Mouse (Mus musculus) kidney, adult 2 months (tissue): Measurements from ENCODE around the gene Mcu. TPM values are rescaled to one million over a fixed set of nuclear protein-coding genes. Genes with fewer than 3 reads are reported as not detected.
A peak's percentile ranks its signal among the peaks of the same experiment; 100 is the strongest.

Source experiments
- DNase-seq: peaks from one replicate; pipeline ENCODE4 v3.0.0; 2021
- H3K27ac ChIP-seq: fragments of 200-500 bp; 2 replicates; pipeline ENCODE4 v1.5.1; 2012; ENCODE audit warnings: low read depth, low read length, control low read depth, inconsistent platforms; ENCODE audit not compliant: insufficient read depth
- H3K27me3 ChIP-seq: fragments of 200-500 bp; replicated peaks from 2 replicates; pipeline ENCODE4 v1.6.1; 2012; ENCODE audit warnings: mild to moderate bottlenecking, moderate library complexity, low read length, inconsistent platforms; ENCODE audit not compliant: control insufficient read depth, insufficient read depth
- H3K36me3 ChIP-seq: fragments of 200-500 bp; 2 replicates; pipeline ENCODE4 v1.6.1; 2012; ENCODE audit warnings: mild to moderate bottlenecking, moderate library complexity, low read length, inconsistent platforms; ENCODE audit not compliant: control insufficient read depth, insufficient read depth
- H3K4me1 ChIP-seq: fragments of 200-500 bp; 2 replicates; pipeline ENCODE4 v1.6.1; 2011; ENCODE audit warnings: low read length; ENCODE audit not compliant: control insufficient read depth, insufficient read depth
- H3K4me3 ChIP-seq: fragments of 200-500 bp; 2 replicates; pipeline ENCODE4 v1.5.1; 2011; ENCODE audit warnings: mild to moderate bottlenecking, low read depth, low read length, control low read depth; ENCODE audit not compliant: insufficient read depth
- CTCF ChIP-seq: fragments of 200-500 bp; conservative IDR thresholded peaks from 2 replicates; pipeline ENCODE4 v1.5.1; 2011; ENCODE audit warnings: low read depth, mild to moderate bottlenecking, control low read depth, low read length, moderate library complexity, mixed read lengths; ENCODE audit not compliant: insufficient read depth, insufficient read length
- POLR2A ChIP-seq: fragments of 200-500 bp; IDR thresholded peaks from one replicate; pipeline ENCODE4 v1.6.1; 2011; ENCODE audit warnings: low read depth, low read length, control low read depth
- WGBS: fragments of 180-500 bp; shearing (Covaris S2); methylation state at CpG from one replicate; pipeline ENCODE4 v1.1.7; 2018; 5-methylcytosine and 5-hydroxymethylcytosine counted together
- polyA plus RNA-seq: library from polyadenylated mRNA; depleted of rRNA; stranded (reverse); fragments of >200 nt; gene quantifications from 2 replicates; pipeline ENCODE4 v1.2.3, GENCODE M21; 2012

Gene Mcu
- polyA plus RNA-seq, 1 experiment = 16.2 TPM

DNA sequence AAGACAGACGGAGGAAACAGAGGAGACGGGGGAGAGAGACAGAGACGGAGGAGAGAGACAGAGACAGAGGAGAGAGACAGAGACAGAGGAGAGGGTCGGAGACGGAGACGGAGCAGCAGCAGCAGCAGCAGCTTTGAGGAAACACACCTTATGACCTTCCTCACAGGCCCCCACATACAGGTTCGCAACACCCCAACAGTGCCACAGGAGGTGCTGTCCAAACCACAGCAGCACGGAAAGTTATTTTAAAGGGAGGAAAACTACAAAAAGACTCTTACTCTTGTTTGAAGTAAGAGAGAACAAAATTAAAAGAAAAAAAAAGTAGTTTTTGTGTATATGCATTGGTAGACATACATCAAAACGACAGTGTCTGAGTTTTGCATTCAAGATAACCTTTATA, 27.2 kb upstream of the Mcu start:
- Histone ChIP-seq H3K4me3 (no peak overlapping the region), H3K27ac (no peak overlapping the region), H3K36me3 (no peaks in the 10 kb centered on the region), H3K27me3 (0 out of 2 replicates have a peak, but pooled peaks cover 2% of the 10 kb centered on the region), H3K4me1 (no peaks in the 10 kb centered on the region)
- WGBS = 62% methylated on average over 9 of the region's 9 CpGs
- no peak for DNase-seq
- TF ChIP-seq CTCF (no peak), POLR2A (no peak)

DNA sequence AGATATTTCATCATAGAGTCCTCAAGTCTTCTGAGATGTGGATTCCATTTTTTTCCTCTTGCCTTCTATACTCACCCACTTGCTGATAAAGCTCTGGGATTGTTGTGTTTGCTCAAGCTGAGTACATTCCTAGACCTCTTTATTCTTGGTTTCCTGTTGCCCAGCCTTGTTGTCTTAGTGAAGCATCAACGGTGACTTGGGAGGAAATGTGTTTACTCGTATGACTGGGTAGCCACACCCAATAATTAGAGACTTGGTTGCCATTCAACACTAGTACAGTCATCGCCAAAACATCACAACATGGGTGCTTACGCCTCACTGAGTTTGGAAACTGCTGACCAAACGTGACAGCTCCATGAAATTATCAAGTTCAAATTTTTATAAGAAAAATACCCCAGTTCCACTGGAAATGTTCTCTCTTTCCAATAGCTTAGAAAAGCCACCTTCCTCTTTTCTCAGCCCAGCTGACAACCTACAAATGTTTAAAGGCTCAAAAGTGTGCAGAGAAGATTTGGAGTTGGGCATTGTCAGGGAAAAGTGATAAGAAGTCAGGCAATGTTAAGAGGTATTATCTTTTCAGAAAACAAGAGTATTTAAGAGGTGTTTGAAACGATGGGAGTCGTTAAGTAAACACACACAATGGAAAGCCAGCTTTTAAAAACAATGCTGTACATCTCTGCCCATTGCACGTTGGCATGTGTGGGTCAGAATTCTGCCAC, 26.3 kb upstream of the Mcu start:
- Histone ChIP-seq H3K27me3 (0 out of 2 replicates have a peak, but pooled peaks cover 2% of the 10 kb centered on the region), H3K4me3 (no peak overlapping the region), H3K36me3 (no peaks in the 10 kb centered on the region), H3K4me1 (no peaks in the 10 kb centered on the region), H3K27ac (no peak overlapping the region)
- TF ChIP-seq CTCF = no peak
- no peak for TF ChIP-seq POLR2A
- DNase-seq = no peak
- 42% methylated on average over 8 of the region's 8 CpGs for WGBS

DNA sequence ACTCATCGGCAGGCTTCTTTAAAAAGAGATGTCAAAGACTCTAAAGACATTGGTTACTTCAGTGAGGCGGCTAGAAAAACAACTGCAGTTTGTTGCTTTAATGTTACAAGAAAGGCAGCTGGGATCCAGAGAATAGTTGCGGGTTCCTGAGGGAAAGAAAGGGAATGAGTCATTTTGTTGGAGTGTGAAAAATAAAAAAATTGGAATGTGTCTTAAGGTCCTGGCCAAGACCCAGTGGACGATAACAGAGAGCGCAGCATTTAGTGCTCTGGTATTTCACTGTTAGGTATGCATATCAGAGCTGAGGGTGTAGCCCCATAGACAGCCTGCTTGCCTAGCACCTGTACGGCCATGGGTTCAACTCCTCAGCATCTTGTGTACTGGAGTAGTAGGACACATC, 22.1 kb upstream of the Mcu start:
- DNase-seq = no peak
- Histone ChIP-seq H3K4me3 (no peak overlapping the region), H3K27ac (no peak overlapping the region), H3K27me3 (no peaks in the 10 kb centered on the region), H3K36me3 (no peaks in the 10 kb centered on the region), H3K4me1 (no peaks in the 10 kb centered on the region)
- no peak for TF ChIP-seq CTCF
- 76% methylated on average over 6 of the region's 6 CpGs for WGBS

DNA sequence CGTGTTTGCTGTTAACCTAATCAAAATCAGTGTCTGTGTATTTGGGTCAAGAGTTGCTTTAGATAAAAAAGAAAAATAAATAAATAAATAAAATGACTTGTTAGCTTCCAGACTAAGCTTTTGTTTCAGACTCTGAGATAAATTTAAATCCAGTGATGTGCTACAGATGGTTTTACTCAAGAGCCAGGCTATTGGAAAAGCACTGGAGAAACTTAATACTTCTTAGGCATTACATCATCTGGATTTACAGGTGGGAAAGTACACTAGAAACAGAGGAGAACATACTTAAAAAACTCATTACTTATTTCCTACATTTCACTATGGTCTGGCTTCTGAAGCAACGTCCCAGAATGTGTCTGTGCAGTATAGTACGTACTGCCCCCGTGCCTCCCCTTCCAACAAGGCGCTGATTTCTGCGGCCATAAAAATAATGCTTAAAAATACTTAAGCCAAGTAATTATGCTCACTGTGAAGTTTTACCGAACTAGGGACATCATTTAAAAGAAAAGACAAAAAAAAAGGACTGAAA, 21.2 kb upstream of the Mcu start:
- H3K4me3 ChIP-seq = no peak overlapping the region
- no peaks in the 10 kb centered on the region for H3K4me1 ChIP-seq
- whole genome bisulfite sequencing = 47% methylated on average over 7 of the region's 7 CpGs
- H3K36me3 ChIP-seq = no peaks in the 10 kb centered on the region
- H3K27ac ChIP-seq = no peak overlapping the region
- DNase-seq = no peak
- TF ChIP-seq POLR2A (no peak), CTCF (no peak)
- no peaks in the 10 kb centered on the region for H3K27me3 ChIP-seq

DNA sequence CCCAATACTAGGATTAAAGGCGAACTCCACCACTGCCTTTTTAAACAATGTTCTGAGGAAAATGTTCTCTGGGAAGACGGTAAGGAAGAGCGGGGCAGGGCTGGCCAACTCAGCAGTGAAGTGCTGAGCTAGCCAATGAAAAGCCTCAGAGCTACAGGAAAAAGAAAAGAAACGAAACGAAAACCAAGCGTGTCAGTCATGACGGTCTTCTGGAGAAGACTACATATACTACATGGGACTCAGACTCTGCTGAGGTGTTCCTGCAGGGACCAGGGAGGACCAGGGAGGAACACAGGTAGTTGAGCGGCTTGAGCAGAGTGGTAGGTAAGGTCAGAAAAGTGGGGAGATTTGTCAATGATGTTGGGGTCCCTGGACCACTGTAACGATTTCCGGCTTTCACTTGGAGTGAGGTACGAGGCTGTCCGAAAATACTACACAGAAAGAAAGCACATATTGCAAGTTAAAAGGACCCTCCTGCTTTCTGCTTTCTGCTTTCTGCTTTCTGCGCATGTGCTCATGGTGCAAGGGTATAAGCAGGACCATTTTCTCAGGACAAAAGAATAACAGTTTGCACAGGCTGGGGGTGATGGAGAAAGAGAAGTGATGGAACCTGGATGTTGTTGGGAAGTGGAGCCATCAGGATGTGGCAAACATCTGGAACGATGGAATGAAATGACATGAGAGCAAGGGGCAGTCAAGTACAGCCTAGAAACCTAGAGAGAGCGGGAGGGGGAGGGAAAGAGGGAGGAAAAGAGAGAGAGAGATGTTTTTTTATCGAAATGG, 20.4 kb upstream of the Mcu start:
- DNase-seq = peak; percentile 12
- Histone ChIP-seq H3K27ac (peak overlapping the region; percentile 71; the same call in 1 of the 2 replicates), H3K36me3 (no peaks in the 10 kb centered on the region), H3K4me3 (peak overlapping the region; percentile 73), H3K27me3 (no peaks in the 10 kb centered on the region), H3K4me1 (no peaks in the 10 kb centered on the region)
- TF ChIP-seq POLR2A (no peak), CTCF (no peak)
- WGBS = 54% methylated on average over 16 of the region's 16 CpGs

DNA sequence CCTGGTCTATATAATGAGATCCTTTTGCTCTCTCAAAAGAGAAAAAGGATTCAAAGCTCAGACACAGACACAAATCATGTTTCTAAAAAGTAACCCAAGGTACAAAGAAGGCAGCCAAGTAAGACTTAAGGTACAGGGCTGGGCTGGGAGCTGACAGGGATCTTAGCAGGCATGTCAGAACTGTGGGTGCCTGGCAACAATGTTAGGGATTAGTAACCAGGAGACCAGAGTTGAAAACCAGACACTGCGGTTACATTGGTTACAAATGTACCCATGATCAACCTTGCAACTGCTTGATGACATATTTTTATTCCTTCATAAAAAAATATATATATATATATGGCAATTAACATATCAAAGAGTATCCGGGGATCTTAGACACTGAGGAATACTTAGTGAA, 19.6 kb upstream of the Mcu start:
- TF ChIP-seq POLR2A = no peak
- TF ChIP-seq CTCF = no peak
- DNase-seq = no peak
- 92% methylated on average over 2 of the region's 2 CpGs for WGBS
- no peaks in the 10 kb centered on the region for H3K27me3 ChIP-seq
- no peak overlapping the region for H3K27ac ChIP-seq
- H3K4me1 ChIP-seq = no peaks in the 10 kb centered on the region
- no peak overlapping the region for H3K4me3 ChIP-seq
- no peaks in the 10 kb centered on the region for H3K36me3 ChIP-seq

DNA sequence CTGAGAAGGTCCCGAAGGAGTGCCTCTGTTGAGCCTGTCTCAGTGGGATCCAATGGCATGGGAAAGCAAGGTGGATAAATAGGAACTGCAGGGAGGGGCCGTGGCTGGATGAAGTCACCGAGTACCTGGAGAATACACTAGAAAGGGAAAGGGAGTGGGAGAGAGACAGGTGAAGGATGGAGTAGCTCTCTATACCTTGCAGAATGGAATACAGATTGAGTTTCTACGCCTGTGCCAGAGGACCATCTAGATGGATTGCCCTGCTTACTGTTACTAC, 13.0 kb upstream of the Mcu start:
- Histone ChIP-seq H3K4me3 (no peak overlapping the region), H3K27me3 (no peaks in the 10 kb centered on the region), H3K27ac (no peak overlapping the region), H3K36me3 (no peaks in the 10 kb centered on the region), H3K4me1 (no peaks in the 10 kb centered on the region)
- 67% methylated on average over 4 of the region's 4 CpGs for WGBS
- DNase-seq = no peak
- no peak for TF ChIP-seq POLR2A
- no peak for TF ChIP-seq CTCF
